Mouse (Mus musculus) skeletal muscle tissue, postnatal 0 days (tissue): ENCODE results near the gene Exd1. TPM values are rescaled to one million over a fixed set of nuclear protein-coding genes. Genes with fewer than 3 reads are reported as not detected.

Experiments
- polyA plus RNA-seq: library from polyadenylated mRNA; unstranded; fragments of >200 nt; fragmentation: Nextera tagmentation; extraction: Ambion mirVana; gene quantifications from 2 replicates; pipeline ENCODE4 v1.2.1, GENCODE M21; 2015

Gene Exd1
- polyA plus RNA-seq, result 0.09 and 0.29 TPM in 2 replicates

GRCm38 (mm10) chr2:119547522-119548370 is at the start of gene Exd1, which contains the start of gene Chp1:
Exd1 (minus strand) TSS chr2:119547627.
Chp1 (plus strand) TSS chr2:119547697.

GRCm38 (mm10) chr2:119477571-119478396 is 69.6 kb downstream of the Exd1 start, which contains the start of gene Ino80:
Ino80 (minus strand) TSS chr2:119477687.

Other genes starting within 250 kb of the Exd1 start
- 4.8 and 5.1 TPM in 2 replicates for gene Dll4, start 221.8 kb downstream of the Exd1 start, polyA plus RNA-seq
- 0.12 and 1.0 TPM in 2 replicates for gene Chac1, start 196.4 kb downstream of the Exd1 start, polyA plus RNA-seq
- gene Ino80, start 69.9 kb downstream of the Exd1 start, polyA plus RNA-seq, result 1.8 and 2.5 TPM in 2 replicates
- gene Chp1, start 70 bp upstream of the Exd1 start, polyA plus RNA-seq, result 39.3 and 59.0 TPM in 2 replicates
- 14.5 and 16.6 TPM in 2 replicates for gene Nusap1, start 70.7 kb upstream of the Exd1 start, polyA plus RNA-seq
- gene Oip5, start 70.8 kb upstream of the Exd1 start, polyA plus RNA-seq, result 5.6 and 6.6 TPM in 2 replicates
- gene Ndufaf1, start 115.2 kb upstream of the Exd1 start, polyA plus RNA-seq, result 62.8 and 64.0 TPM in 2 replicates
- gene Rtf1, start 127.4 kb upstream of the Exd1 start, polyA plus RNA-seq, result 31.1 and 34.4 TPM in 2 replicates
- gene Itpka, start 194.7 kb upstream of the Exd1 start, polyA plus RNA-seq, result 0.26 and 0.71 TPM in 2 replicates
- gene Ltk, start 212.8 kb upstream of the Exd1 start, polyA plus RNA-seq, result not detected in 2 replicates
- gene Rpap1, start 239.9 kb upstream of the Exd1 start, polyA plus RNA-seq, result 9.7 and 9.9 TPM in 2 replicates